Mouse (Mus musculus): ENCODE data around the gene 1600014C23Rik.
A peak's percentile ranks its signal among the peaks of the same experiment; 100 is the strongest.

DNA sequence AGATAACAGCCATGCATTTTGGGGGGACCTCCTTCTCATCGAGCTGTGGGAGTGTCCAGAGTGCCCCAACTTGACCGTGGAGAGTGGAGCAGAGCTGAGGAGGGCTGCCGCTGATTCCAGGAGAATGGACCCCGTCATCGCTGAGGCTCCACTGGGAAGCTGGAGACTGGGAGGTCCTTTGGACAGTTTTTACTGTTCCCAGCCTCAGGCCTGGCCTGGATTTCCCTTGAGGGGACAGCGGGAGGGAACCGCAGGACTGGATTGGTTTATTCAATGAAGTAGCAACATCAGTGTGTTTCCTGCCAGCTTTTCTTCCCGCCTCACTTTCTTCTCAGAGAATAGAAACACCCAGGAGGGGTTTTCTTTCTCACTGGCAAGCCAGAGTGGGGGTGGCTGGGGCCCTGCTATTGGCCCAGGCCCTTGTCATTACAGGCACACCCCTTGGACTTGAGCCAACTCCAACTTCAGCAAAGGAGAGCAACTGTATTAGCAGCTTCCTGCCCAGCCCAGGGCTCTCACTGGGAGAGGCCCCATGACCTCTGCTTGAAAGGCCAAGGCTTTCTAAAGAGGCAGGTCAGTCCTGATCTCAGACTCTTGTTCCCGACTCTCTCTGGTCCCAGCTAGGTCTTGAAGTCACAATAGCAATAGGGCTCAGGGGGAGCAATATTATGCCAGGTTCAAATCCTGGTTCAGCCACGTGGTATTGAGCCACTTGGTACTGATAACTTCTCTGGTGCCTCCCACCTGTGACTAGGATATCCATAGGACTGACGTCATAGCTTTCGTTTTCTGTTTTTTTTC is 33.3 kb upstream of the 1600014C23Rik start:
- TF ChIP-seq EP300 (IDR thresholded peaks at IDR 0.05; ENCODE audit: insufficient read depth, low read depth, low read length) (peak; percentile 62; the same call in 1 of the 2 replicates), CTCF (IDR thresholded peaks at IDR 0.05; ENCODE audit: low read depth, low read length) (no peak), POLR2A (IDR thresholded peaks at IDR 0.05; ENCODE audit: insufficient read depth, low read length) (peak; percentile 5)

Data from ES-Bruce4 (cell line).